Mouse (Mus musculus): Measurements from ENCODE around the gene Ccl25. TPM values are rescaled to one million over a fixed set of nuclear protein-coding genes. Genes with fewer than 3 reads are reported as not detected.

Gene Ccl25
- polyA plus RNA-seq, 1 experiment = 1.6 TPM

GRCm38 (mm10) chr8:4329000-4329399, 4.0 kb downstream of the Ccl25 start:
- Histone ChIP-seq H3K27me3 (ENCODE audit: control insufficient read depth, insufficient read depth, low read length) (no peaks in the 10 kb centered on the region), H3K4me1 (ENCODE audit: control insufficient read depth, insufficient read depth, insufficient read length) (peaks cover 3% of the 10 kb centered on the region; the same call in 1 of the 2 replicates), H3K27ac (ENCODE audit: insufficient read depth, low read length) (no peak overlapping the region), H3K4me3 (ENCODE audit: extremely low read depth, insufficient read depth, insufficient read length) (no peak overlapping the region), H3K36me3 (ENCODE audit: control insufficient read depth, insufficient read depth, low read length) (peaks cover 8% of the 10 kb centered on the region; the same call in 1 of the 2 replicates)
- DNase-seq (ENCODE audit: low read depth in 1 of 2, low spot score in 2 of 2) = no peak
- 93% methylated on average over 5 of the region's 5 CpGs for WGBS
- TF ChIP-seq POLR2A (IDR thresholded peaks at IDR 0.05; ENCODE audit: low read depth, low read length) (no peak), CTCF (IDR thresholded peaks at IDR 0.05; ENCODE audit: extremely low read depth, insufficient read depth, insufficient read length, insufficient replicate concordance) (no peak)

GRCm38 (mm10) chr8:4333966-4334365, 9.0 kb downstream of the Ccl25 start:
- no peak overlapping the region for H3K4me3 ChIP-seq (ENCODE audit: extremely low read depth, insufficient read depth, insufficient read length)
- TF ChIP-seq POLR2A (IDR thresholded peaks at IDR 0.05; ENCODE audit: low read depth, low read length) (no peak), CTCF (IDR thresholded peaks at IDR 0.05; ENCODE audit: extremely low read depth, insufficient read depth, insufficient read length, insufficient replicate concordance) (no peak)
- 98% methylated on average over 1 of the region's 1 CpGs for WGBS
- H3K27ac ChIP-seq (ENCODE audit: insufficient read depth, low read length) = no peak overlapping the region
- DNase-seq (ENCODE audit: low read depth in 1 of 2, low spot score in 2 of 2) = no peak
- H3K4me1 ChIP-seq (ENCODE audit: control insufficient read depth, insufficient read depth, insufficient read length) = no peaks in the 10 kb centered on the region
- peaks cover 11% of the 10 kb centered on the region for H3K36me3 ChIP-seq (ENCODE audit: control insufficient read depth, insufficient read depth, low read length)
- H3K27me3 ChIP-seq (ENCODE audit: control insufficient read depth, insufficient read depth, low read length) = no peaks in the 10 kb centered on the region

GRCm38 (mm10) chr8:4335678-4336077, 10.7 kb downstream of the Ccl25 start:
- peaks cover 11% of the 10 kb centered on the region for H3K36me3 ChIP-seq (ENCODE audit: control insufficient read depth, insufficient read depth, low read length)
- no peak overlapping the region for H3K27ac ChIP-seq (ENCODE audit: insufficient read depth, low read length)
- H3K27me3 ChIP-seq (ENCODE audit: control insufficient read depth, insufficient read depth, low read length) = no peaks in the 10 kb centered on the region
- no peak overlapping the region for H3K4me3 ChIP-seq (ENCODE audit: extremely low read depth, insufficient read depth, insufficient read length)
- TF ChIP-seq POLR2A (IDR thresholded peaks at IDR 0.05; ENCODE audit: low read depth, low read length) = no peak
- TF ChIP-seq CTCF (IDR thresholded peaks at IDR 0.05; ENCODE audit: extremely low read depth, insufficient read depth, insufficient read length, insufficient replicate concordance) = no peak
- WGBS = 75% methylated on average over 2 of the region's 2 CpGs
- no peak for DNase-seq (ENCODE audit: low read depth in 1 of 2, low spot score in 2 of 2)
- H3K4me1 ChIP-seq (ENCODE audit: control insufficient read depth, insufficient read depth, insufficient read length) = no peaks in the 10 kb centered on the region

- TF ChIP-seq CTCF (IDR thresholded peaks at IDR 0.05; ENCODE audit: extremely low read depth, insufficient read depth, insufficient read length, insufficient replicate concordance) = no peak
- TF ChIP-seq POLR2A (IDR thresholded peaks at IDR 0.05; ENCODE audit: low read depth, low read length) = no peak
- H3K4me3 ChIP-seq (ENCODE audit: extremely low read depth, insufficient read depth, insufficient read length) = no peak overlapping the region
- H3K36me3 ChIP-seq (ENCODE audit: control insufficient read depth, insufficient read depth, low read length) = peaks cover 5% of the 10 kb centered on the region
- no peak for DNase-seq (ENCODE audit: low read depth in 1 of 2, low spot score in 2 of 2)
- no peaks in the 10 kb centered on the region for H3K27me3 ChIP-seq (ENCODE audit: control insufficient read depth, insufficient read depth, low read length)
- H3K4me1 ChIP-seq (ENCODE audit: control insufficient read depth, insufficient read depth, insufficient read length) = no peaks in the 10 kb centered on the region
- WGBS = 94% methylated on average over 3 of the region's 3 CpGs
- H3K27ac ChIP-seq (ENCODE audit: insufficient read depth, low read length) = no peak overlapping the region
These were observed 15.2 kb downstream of the Ccl25 start for GRCm38 (mm10) chr8:4340207-4340606.

GRCm38 (mm10) chr8:4347661-4348060, 22.7 kb downstream of the Ccl25 start:
- no peaks in the 10 kb centered on the region for H3K27me3 ChIP-seq (ENCODE audit: control insufficient read depth, insufficient read depth, low read length)
- 0 out of 2 replicates have a peak, but pooled peaks cover 3% of the 10 kb centered on the region for H3K4me1 ChIP-seq (ENCODE audit: control insufficient read depth, insufficient read depth, insufficient read length)
- no peaks in the 10 kb centered on the region for H3K36me3 ChIP-seq (ENCODE audit: control insufficient read depth, insufficient read depth, low read length)
- no peak for DNase-seq (ENCODE audit: low read depth in 1 of 2, low spot score in 2 of 2)
- peak overlapping the region; percentile 33; the same call in 1 of the 2 replicates for H3K4me3 ChIP-seq (ENCODE audit: extremely low read depth, insufficient read depth, insufficient read length)
- no peak for TF ChIP-seq POLR2A (IDR thresholded peaks at IDR 0.05; ENCODE audit: low read depth, low read length)
- no peak for TF ChIP-seq CTCF (IDR thresholded peaks at IDR 0.05; ENCODE audit: extremely low read depth, insufficient read depth, insufficient read length, insufficient replicate concordance)
- H3K27ac ChIP-seq (ENCODE audit: insufficient read depth, low read length) = no peak overlapping the region
- 46% methylated on average over 7 of the region's 7 CpGs for WGBS

GRCm38 (mm10) chr8:4348275-4348674, 23.3 kb downstream of the Ccl25 start:
- Histone ChIP-seq H3K27ac (ENCODE audit: insufficient read depth, low read length) (no peak overlapping the region), H3K4me1 (ENCODE audit: control insufficient read depth, insufficient read depth, insufficient read length) (0 out of 2 replicates have a peak, but pooled peaks cover 3% of the 10 kb centered on the region), H3K27me3 (ENCODE audit: control insufficient read depth, insufficient read depth, low read length) (no peaks in the 10 kb centered on the region), H3K4me3 (ENCODE audit: extremely low read depth, insufficient read depth, insufficient read length) (peak overlapping the region; percentile 33; the same call in 1 of the 2 replicates), H3K36me3 (ENCODE audit: control insufficient read depth, insufficient read depth, low read length) (no peaks in the 10 kb centered on the region)
- WGBS = 12% methylated on average over 12 of the region's 12 CpGs
- DNase-seq (ENCODE audit: low read depth in 1 of 2, low spot score in 2 of 2) = no peak
- TF ChIP-seq CTCF (IDR thresholded peaks at IDR 0.05; ENCODE audit: extremely low read depth, insufficient read depth, insufficient read length, insufficient replicate concordance) (no peak), POLR2A (IDR thresholded peaks at IDR 0.05; ENCODE audit: low read depth, low read length) (no peak)

- WGBS = 76% methylated on average over 1 of the region's 1 CpGs
- Histone ChIP-seq H3K4me1 (ENCODE audit: control insufficient read depth, insufficient read depth, insufficient read length) (0 out of 2 replicates have a peak, but pooled peaks cover 3% of the 10 kb centered on the region), H3K4me3 (ENCODE audit: extremely low read depth, insufficient read depth, insufficient read length) (no peak overlapping the region), H3K27ac (ENCODE audit: insufficient read depth, low read length) (no peak overlapping the region), H3K27me3 (ENCODE audit: control insufficient read depth, insufficient read depth, low read length) (no peaks in the 10 kb centered on the region), H3K36me3 (ENCODE audit: control insufficient read depth, insufficient read depth, low read length) (no peaks in the 10 kb centered on the region)
- TF ChIP-seq POLR2A (IDR thresholded peaks at IDR 0.05; ENCODE audit: low read depth, low read length) (no peak), CTCF (IDR thresholded peaks at IDR 0.05; ENCODE audit: extremely low read depth, insufficient read depth, insufficient read length, insufficient replicate concordance) (no peak)
- no peak for DNase-seq (ENCODE audit: low read depth in 1 of 2, low spot score in 2 of 2)
These were observed 24.3 kb downstream of the Ccl25 start for GRCm38 (mm10) chr8:4349335-4349734.
